Mouse (Mus musculus) adrenal gland (tissue): ENCODE data around the gene Spag5.

Source experiments
- intact Hi-C: fragments of 180-260 bp; cut with DNase I; formaldehyde crosslinking; loops from one replicate; pipeline ENCODE4 v1.15.1; 2025
- long read RNA-seq, 2 experiments: library from polyadenylated mRNA; unstranded; transcript quantifications; one replicate each; pipeline ENCODE4 v2.0.0; 2020; ENCODE audit warnings: borderline replicate concordance in 1 of 2; ENCODE audit not compliant: insufficient replicate concordance in 1 of 2

Gene Spag5
- long read RNA-seq, experiment 1: 0 reads
- long read RNA-seq, experiment 2: 0 reads

GRCm38 (mm10) chr11:78301357-78302084, at the start of gene Spag5:
Gene Spag5 (plus strand): TSS chr11:78301529.
- intact Hi-C loops: no loop called here

GRCm38 (mm10) chr11:78256618-78257017, 44.7 kb upstream of the Spag5 start:
- intact Hi-C loops: no loop called here

- intact Hi-C loops: loop anchor here (5.0 kb wide), 1 partner anchor 87 kb away; no protein-coding TSS in a partner anchor
Measured at GRCm38 (mm10) chr11:78260489-78261258, 40.7 kb upstream of the Spag5 start.

- intact Hi-C loops: loop anchor here (5.0 kb wide), 1 partner anchor 86 kb away; no protein-coding TSS in a partner anchor
Measured at GRCm38 (mm10) chr11:78261380-78262352, 39.7 kb upstream of the Spag5 start, which contains the start of gene 2610507B11Rik. Gene 2610507B11Rik (plus strand): TSS chr11:78261752.

GRCm38 (mm10) chr11:78262550-78262949, 38.8 kb upstream of the Spag5 start:
- intact Hi-C loops: loop anchor here (5.0 kb wide), 1 partner anchor 85 kb away; no protein-coding TSS in a partner anchor

GRCm38 (mm10) chr11:78265571-78265970, 35.8 kb upstream of the Spag5 start:
- intact Hi-C loops: loop anchor here (5.0 kb wide), 1 partner anchor 43 kb away; no protein-coding TSS in a partner anchor

GRCm38 (mm10) chr11:78271986-78272385, 29.3 kb upstream of the Spag5 start:
- intact Hi-C loops: no loop called here

- intact Hi-C loops: loop anchor here (5.0 kb wide), 1 partner anchor 72 kb away; no protein-coding TSS in a partner anchor
Measured at GRCm38 (mm10) chr11:78275596-78275995, 25.7 kb upstream of the Spag5 start.

GRCm38 (mm10) chr11:78276169-78276568, 25.2 kb upstream of the Spag5 start:
- intact Hi-C loops: loop anchor here (5.0 kb wide), 1 partner anchor 71 kb away; no protein-coding TSS in a partner anchor

- intact Hi-C loops: loop anchor here (5.0 kb wide), 1 partner anchor 68 kb away; no protein-coding TSS in a partner anchor
Measured at GRCm38 (mm10) chr11:78278853-78279252, 22.5 kb upstream of the Spag5 start.

GRCm38 (mm10) chr11:78279586-78279985, 21.7 kb upstream of the Spag5 start:
- intact Hi-C loops: loop anchor here (5.0 kb wide), 1 partner anchor 68 kb away; no protein-coding TSS in a partner anchor

- intact Hi-C loops: no loop called here
Measured at GRCm38 (mm10) chr11:78289146-78289763, 12.1 kb upstream of the Spag5 start.

- intact Hi-C loops: no loop called here
Measured at GRCm38 (mm10) chr11:78290654-78291053, 10.7 kb upstream of the Spag5 start, which contains the start of gene BC030499. Gene BC030499 (plus strand): TSS chr11:78290841.

GRCm38 (mm10) chr11:78294585-78294984, 6.7 kb upstream of the Spag5 start:
- intact Hi-C loops: no loop called here

- intact Hi-C loops: no loop called here
Measured at GRCm38 (mm10) chr11:78300917-78301316, 412 bp upstream of the Spag5 start.

GRCm38 (mm10) chr11:78305272-78305671, 3.9 kb downstream of the Spag5 start:
- intact Hi-C loops: no loop called here

- intact Hi-C loops: no loop called here
Measured at GRCm38 (mm10) chr11:78310861-78311511, 9.7 kb downstream of the Spag5 start.

- intact Hi-C loops: no loop called here
Measured at GRCm38 (mm10) chr11:78313662-78314061, 12.3 kb downstream of the Spag5 start.

GRCm38 (mm10) chr11:78318411-78318810, 17.1 kb downstream of the Spag5 start:
- intact Hi-C loops: no loop called here
